Mouse (Mus musculus) cerebellum, adult 9-10 months (tissue): ENCODE data around the gene Mrps6.

Experiments used
- DNase-seq: peaks from one replicate; pipeline ENCODE4 v3.0.0; 2022

The Mrps6 gene

GRCm38 (mm10) chr16:92127666-92128065, 69.6 kb downstream of the Mrps6 start:
- DNase-seq: no peak

GRCm38 (mm10) chr16:92129843-92130242, 71.8 kb downstream of the Mrps6 start:
- DNase-seq: no peak

- no peak for DNase-seq
These were observed 74.4 kb downstream of the Mrps6 start for GRCm38 (mm10) chr16:92132511-92132910.

GRCm38 (mm10) chr16:92134148-92134764, 76.2 kb downstream of the Mrps6 start:
- DNase-seq: no peak

- no peak for DNase-seq
These were observed 78.2 kb downstream of the Mrps6 start for GRCm38 (mm10) chr16:92136275-92136674.

- DNase-seq: no peak
These were observed 81.6 kb downstream of the Mrps6 start for GRCm38 (mm10) chr16:92139386-92140261.

GRCm38 (mm10) chr16:92140328-92140727, 82.3 kb downstream of the Mrps6 start:
- no peak for DNase-seq

- DNase-seq: no peak
These were observed 83.0 kb downstream of the Mrps6 start for GRCm38 (mm10) chr16:92141021-92141420.

GRCm38 (mm10) chr16:92142426-92143012, 84.4 kb downstream of the Mrps6 start:
- no peak for DNase-seq

- DNase-seq: no peak
These were observed 89.7 kb downstream of the Mrps6 start for GRCm38 (mm10) chr16:92147631-92148366.

GRCm38 (mm10) chr16:92148367-92148728, 90.3 kb downstream of the Mrps6 start:
- DNase-seq: no peak

GRCm38 (mm10) chr16:92150975-92151374, 92.9 kb downstream of the Mrps6 start:
- DNase-seq: no peak

- peak; percentile 81 for DNase-seq
These were observed 100.0 kb downstream of the Mrps6 start for GRCm38 (mm10) chr16:92158021-92158455.

GRCm38 (mm10) chr16:92158461-92159091, 100.5 kb downstream of the Mrps6 start:
- DNase-seq: peak; percentile 89

GRCm38 (mm10) chr16:92159114-92159513, 101.0 kb downstream of the Mrps6 start:
- peak; percentile 58 for DNase-seq
